Mouse (Mus musculus) kidney, postnatal 10 days (tissue): Measurements from ENCODE around the gene Trim75.
A peak's percentile ranks its signal among the peaks of the same experiment; 100 is the strongest.
"Not testable (repeated sequence)": the region's sequence is repeated elsewhere in the genome, so short reads cannot be mapped to it uniquely, and the experiment has no call there.

Experiments used
- DNase-seq: peaks from one replicate; pipeline ENCODE4 v3.0.0; 2021; ENCODE audit warnings: mixed read lengths

Trim75 gene

DNA sequence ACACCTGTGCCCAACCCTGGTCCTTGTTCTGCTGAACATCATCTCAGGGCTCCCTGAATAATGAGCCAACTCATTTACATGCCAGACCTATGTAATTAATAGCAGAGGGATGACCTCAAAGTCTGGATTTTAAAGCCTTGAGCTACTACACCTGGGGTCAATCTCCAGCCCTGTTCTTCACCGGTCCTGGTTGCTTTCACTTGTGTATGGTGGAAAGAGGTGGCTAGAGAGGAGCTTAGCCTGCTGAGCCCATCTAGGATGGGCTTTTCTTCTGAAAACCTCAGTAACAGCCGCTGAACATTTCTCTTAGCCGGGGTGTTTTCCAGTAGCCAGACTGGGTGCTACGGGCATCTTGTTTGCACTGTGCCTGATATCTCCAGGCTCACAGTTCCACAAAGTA is at the start of gene Trim75:
Trim75 (minus strand) TSS at position 101 of the 400 bp plus-strand sequence.
- DNase-seq: no peak

DNA sequence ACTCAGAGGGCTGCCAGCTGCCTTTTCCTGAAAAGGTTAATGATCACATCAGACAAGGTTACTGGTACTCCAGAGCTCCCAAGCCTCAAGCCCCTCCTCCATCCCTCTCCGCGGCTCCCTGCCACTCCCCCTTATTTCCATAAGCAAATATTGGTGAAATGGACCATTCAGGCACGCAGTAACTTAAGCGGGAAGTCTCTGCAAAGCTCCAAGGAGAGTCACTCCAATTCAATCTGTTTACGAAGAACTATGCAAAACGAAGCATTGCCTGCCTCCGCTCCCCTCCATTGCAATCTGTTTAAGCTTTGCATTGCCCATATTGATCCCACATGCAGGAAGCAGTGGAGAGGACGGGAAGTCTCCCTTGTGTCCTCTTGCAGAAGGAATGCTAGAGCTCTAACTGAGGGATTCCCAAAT is 49.5 kb upstream of the Trim75 start, which contains the start of gene Apela:
Apela (minus strand) TSS at position 220 of the 417 bp plus-strand sequence.
- DNase-seq: peak; percentile 66

DNA sequence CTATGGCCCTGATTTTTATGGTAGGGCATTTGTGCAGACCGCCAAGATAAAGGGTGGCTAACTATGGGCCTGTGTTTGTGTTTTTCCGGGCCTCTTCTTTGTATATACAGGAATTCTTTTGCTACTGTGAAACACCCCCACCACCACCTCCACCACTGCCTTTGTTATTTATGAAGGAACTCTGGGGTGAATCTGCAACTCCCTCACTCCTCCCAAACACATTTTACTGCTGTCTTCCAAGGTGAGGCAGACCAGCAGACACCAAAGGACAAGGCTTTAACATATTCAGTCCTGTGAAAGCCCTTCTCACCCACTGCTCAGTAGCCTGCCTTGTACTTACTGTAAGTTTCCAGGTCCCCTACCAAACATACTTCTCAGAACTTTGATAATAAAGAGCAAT is 46.5 kb upstream of the Trim75 start:
- no peak for DNase-seq

DNA sequence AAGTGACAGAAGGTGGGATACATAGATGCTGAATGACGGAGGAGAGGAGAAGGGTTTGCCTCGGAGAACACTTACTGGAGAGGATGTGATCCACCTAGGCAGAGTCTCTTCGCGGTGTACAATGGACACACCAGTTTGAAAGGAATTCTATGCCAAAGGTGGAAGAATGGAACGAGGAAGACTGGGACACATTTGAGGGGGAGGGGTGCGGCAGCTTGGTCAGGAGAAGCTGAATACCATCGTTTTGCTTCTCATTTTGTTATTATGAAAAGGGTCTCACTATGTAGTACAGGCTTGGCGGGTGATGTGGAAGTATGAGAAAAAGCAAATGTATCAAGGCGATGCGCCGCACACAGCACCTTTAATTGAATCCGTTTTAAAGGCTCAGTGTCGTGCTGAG is 45.4 kb upstream of the Trim75 start:
- no peak for DNase-seq

DNA sequence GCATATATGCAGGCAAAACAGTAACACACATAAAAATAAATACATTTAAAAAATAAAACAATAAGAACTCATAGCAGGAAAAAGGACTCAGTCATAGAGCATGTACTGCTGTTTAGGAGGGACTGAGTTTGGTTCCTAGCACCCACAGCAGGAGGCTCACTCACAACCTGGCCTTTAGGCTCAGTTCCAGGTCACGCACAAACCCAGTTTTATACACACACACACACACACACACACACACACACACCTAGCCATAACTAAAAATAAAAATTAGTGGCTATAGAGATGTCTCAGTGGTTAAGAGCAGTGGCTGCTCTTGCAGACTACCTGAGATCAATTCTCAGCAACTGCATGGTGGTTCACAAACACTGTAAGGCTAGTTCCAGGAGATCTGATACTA is 44.5 kb upstream of the Trim75 start:
- no peak for DNase-seq

DNA sequence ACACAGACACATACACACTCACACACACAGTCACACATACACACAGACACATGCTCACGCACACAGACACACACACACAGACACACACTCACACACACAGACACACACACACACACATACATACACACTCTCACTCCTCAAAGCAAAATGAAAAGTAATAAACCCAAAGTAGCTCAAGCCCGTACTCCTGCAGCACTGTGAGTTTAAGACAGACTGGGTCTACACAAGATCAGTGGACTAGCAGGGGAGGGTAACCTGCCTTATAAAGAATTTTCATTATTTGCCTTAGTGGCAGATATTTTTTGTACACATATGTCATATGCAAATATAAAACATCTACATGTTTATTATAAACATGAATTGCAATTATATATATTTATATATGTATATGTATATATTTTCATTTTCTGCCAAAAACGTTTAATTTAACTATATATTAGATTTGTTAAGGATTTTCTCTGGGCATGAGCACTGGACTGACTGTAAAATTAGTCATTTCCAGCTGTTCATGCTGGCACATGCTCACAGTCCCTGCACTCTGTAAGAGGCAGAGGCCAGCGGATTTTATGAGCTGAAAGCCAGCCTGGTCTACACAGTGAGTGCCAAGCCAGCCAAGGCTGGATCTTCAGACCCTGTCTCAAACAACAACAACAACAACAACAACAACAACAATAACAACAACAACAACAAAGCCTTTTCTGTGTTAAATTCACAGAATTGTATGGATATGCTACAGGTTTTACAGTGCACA is 43.3 kb upstream of the Trim75 start:
- DNase-seq: no peak

DNA sequence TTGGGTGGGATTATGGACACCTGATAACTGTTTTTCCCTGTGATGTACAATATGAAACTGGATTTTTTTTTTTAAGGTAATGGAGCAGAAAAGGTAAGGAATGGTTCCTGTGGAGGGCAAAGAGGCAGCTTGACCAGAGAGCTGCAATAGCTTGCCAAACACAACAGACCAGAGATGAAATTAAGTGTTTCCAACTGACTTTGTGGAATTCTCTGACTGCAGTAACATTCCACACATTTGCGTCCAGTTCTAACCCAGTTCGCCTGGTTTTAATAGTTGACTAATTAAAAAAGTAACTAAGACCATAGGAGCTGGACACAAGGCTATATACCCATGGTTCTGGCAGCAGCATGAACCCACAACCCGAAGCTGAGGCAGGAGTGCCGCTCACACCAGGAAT is 42.1 kb upstream of the Trim75 start:
- DNase-seq: no peak

DNA sequence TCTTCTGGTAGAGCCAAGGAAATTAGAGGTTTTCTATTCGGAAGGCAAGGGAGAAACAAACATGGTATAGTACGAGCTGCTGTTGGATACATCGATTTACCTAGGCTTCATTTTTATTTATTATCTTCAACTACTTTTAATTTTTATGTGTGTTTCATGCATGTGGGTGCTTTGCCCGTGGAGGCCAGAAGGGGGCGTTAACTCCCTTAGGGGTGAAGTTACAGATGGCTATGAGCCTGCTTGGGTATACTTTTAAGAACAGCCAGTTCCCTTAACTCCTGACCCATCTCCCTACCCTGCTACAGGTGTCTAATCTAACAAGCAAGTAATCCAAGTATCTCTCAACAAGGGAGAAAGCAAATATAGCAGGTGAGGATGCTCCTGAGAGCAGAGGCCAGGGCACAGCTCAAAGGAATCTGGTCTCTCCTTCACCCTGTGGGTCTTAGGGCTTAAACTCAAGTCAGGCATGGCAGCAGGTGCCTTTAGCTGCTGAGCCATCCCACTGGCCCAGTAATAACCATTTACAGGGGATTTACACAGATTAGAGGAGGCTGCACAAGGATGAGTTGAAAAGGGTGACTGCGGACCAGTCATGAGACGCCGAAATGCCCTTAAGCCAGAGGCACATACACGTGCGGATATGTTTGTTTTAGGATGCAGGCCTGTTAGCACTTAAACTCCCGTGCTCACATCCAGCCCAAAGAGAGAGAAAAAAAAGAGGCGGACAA is 41.5 kb upstream of the Trim75 start:
- no peak for DNase-seq

DNA sequence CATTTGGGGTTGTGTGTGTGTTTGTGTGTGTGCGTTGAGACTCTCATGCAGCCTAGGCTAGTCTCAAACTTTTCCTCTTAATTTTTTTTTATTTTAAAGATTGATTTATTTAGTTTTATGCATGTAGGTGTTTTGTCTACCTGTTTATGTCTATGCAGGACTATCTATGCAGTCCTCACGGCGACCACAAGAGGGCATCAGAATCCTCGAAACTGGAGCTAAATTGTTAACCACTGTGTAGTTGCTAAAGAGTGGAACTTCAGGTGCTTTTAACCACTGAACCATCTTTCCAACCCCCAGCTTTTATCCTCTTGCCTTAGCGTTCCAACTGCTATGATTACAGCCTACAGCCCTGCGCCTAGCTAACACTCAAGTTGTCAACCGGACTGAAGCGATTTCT is 34.9 kb upstream of the Trim75 start:
- peak; percentile 83 for DNase-seq

DNA sequence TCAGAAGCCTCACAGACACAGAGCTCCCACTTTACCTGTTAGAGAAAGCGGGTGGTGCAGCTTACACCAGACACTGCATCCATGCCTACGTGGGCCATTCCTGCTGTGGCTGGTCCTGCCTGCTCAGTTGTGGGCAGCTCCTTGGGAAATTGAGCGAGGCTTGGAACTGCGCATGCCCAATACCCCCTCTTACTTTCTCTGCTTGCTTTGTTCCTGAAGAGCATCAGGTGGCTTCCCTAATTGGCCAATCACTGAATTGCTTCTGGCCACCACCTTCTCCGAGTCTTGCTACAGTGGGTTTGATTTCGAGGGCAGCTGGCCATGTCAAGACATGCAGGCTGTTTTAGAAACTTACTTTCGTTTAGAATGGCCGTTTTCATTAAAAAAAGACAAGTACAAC is 30.8 kb upstream of the Trim75 start, which contains the start of the genes Trim61 and Trim60:
Trim61 (minus strand) TSS at position 101 of the 400 bp plus-strand sequence.
Trim60 (minus strand) TSS at position 162 of the 400 bp plus-strand sequence.
- no peak for DNase-seq

DNA sequence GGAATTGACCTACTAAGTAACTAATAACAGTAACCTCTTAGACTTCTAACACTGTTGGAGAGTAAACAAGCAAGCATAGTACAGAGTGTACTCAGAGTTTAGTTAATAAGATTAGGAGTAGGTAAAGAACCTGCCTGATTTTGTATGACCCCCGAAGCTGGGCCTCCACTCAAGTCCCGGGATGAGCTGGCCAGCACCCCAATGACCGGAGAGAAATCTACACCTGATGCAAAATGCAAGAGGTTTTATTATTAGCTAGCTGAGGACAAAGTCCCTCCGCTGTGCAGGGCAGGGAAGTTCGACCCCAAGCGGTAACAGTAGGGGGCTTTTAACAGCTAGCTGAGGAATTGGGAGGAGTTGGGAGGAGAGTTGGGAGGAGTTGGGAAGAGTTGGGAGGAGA is 20.0 kb upstream of the Trim75 start:
- DNase-seq: not testable (repeated sequence)

DNA sequence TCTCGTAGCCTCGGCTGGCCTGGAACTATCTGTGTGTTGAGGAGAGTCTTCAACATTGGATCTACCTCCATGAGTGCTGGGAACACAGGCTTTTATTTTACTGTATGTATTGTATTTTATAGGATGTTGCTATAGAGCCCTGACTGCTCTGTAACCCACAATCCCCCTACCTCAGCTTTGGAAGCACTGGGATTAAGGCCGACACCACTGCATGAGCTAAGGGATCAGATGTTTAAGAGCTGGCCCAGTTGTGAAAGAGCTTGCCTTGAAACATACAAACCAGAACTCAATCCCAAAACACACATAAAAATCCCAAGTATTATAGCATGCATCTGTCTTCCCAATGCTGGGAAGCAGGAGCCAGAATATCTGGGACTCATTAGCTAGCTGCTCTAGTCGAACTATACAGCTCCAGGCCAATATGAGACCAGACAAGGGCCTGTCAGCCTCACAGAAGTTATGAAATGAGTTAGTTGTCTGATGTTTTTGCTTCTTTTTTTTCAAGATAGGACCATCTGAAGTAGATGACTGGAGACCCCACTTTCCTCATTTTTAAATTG is 11.3 kb upstream of the Trim75 start:
- DNase-seq: no peak

DNA sequence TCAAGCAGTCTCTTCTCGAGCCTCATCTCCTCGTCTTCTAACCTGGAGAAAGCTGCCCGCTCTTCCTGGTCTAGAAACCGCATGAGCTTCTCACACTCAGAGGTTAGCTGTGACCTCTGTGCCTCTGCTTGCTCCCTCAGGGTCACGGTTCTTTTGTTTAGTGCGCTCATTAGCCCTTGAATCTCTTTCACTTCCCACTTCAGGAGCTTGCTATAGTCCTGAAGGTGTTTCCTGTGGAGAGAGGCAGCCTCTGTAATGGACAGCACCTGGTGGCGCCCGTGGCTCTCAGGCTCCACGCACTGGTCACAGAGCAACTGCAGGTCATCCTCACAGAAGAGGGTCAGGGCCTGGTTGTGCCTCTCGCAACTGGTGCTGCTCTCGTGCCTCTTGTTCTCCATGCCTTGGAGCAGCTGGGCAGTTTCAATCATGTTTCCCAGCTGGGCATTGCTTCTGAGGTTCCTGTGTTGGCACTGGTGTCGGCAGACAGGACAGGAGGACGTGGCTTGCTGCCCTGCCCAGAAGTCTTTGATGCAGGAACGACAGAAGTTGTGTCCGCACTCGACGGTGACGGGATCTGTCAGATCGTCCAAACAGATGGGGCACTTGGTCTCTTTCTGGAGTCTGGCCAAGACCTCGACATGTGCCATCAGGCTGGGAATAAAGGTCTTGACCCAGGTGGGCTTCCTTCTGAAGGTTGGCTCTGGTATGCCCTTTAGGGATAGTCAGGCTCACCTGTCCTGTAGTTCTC is 4.3 kb downstream of the Trim75 start:
- DNase-seq: no peak

DNA sequence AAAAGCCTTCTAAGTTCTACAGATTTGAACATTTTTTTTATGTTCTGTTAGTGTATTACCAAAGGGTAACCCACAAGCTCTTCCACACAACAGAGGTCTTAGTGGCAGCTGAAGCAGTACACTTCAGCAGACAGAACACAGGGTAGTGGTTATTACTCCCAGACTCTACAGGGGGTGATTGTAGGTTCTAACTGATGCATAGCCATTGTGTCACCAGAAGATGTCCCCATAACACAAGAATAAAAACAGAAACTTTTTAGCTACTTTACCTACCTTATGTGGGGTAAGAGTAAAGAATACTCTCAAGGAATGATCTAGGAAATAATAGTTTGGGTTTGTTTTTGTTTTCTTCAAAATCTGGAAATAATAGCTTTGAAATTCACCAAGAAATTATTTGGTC is 24.8 kb downstream of the Trim75 start:
- no peak for DNase-seq

DNA sequence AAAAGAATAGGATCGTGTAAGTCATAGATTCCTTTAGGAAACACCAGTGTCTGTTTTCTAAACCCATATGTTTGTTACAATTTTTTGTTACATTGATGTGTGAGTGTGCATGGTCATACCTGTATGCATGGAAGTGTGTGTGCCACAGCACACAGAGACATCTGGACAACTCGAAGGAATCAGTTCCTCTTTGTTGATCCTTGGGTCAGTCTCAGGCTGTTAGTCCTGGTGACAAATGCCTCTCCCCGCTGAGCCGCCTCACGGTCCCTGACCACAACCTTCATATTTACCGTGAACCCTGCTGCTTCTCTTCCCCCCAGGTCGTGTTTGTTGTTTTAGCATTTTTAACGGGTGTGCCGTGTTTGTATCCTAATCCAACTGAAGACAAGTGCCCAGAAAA is 28.6 kb downstream of the Trim75 start:
- no peak for DNase-seq

DNA sequence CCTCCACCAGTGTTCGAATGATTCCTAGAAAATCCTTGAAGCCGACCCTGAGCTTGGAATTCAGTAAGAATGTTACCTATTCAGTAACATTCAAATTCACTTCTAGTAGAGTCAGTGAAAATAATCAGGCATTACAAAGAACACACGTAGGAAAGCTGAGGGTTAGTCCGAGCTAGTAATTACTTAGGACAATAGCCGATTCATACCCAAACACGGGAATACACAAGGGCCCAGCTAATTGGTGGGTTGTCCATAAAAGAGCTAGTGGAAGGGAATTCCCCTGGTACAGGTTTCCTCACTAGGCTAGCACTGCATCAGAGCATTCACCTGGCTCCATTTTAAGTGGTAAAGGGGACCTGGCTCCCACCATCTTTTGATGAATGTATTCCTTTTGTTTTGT is 35.5 kb downstream of the Trim75 start:
- no peak for DNase-seq

DNA sequence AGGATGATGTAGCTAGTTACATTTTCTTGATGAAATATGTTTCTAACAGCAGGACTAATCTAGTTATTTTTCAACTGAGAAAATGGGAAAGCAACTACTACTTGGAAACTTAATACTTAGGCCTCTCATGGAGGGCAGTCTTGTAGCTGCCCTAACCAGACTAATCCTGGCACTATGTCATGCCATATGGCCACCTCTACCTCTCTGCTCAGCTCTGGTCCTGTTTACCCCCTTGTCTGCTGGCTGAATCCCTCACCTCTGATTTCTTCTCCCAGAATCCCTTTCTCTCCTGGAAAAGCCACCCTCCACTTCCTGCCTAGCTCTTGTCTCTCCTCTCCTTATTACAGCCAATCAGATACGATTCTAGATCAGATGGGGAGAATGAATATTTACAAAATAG is 39.3 kb downstream of the Trim75 start:
- no peak for DNase-seq

DNA sequence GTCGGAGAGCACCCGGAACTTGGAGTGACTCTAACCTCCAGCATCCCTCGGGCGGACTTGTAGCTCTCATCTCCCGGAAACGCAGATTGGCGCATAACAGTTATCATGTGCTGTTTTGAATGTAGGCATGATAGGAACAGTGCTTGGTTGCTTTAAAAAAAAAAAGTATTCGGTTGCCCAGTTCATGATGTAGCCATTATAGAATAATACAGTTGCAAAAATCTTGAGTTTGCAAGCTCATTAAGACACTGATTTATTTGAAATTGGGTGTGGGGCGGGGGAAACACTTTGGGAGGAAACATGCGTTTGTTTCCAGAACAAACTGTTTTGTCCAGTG is 40.0 kb downstream of the Trim75 start:
- no peak for DNase-seq

DNA sequence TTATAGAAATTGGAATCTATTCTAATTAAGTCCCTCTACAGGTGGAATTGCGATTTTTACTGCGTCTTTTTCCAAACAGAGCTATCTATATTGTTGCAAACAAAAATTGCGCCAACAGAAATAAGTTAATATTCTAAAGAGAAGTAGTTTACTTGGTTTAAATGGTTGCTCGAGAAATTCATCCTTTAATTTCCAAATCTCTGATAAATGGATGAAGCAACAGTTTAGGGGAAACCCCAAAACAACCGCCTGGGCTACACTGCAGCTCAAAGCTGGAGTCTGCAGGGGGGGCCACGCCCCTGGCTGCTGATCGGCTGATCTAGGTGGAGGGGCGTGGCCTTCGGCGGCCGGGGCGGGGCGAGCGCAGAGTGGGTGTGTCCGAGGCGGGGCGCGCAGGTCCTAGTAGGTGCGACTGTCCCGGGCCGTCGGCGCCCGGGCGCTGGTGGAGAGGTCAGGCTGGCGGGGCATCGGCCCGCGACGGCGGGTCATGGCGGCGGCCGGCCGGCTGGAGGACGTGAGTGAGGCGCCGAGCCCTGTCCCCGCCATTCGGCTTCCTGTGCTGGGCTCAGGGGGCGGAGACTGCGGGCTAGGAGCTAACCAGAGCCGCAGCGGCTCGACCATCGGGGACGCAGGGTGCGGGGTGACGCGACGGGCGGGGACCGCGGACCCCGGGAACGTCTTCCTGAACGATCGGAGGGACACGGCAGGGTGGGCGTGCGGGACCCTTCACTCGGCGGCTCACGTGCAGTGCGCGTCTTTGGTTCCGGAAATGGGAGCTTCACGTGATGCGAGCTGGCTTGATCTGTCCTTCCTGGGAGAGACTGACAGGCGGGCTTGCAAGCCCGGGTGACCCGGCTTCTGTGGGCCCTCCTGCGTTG is 40.6 kb downstream of the Trim75 start, which contains the start of gene Tmem192:
Tmem192 (plus strand) TSS at position 366 of the 878 bp plus-strand sequence.
- peak; percentile 97 for DNase-seq

DNA sequence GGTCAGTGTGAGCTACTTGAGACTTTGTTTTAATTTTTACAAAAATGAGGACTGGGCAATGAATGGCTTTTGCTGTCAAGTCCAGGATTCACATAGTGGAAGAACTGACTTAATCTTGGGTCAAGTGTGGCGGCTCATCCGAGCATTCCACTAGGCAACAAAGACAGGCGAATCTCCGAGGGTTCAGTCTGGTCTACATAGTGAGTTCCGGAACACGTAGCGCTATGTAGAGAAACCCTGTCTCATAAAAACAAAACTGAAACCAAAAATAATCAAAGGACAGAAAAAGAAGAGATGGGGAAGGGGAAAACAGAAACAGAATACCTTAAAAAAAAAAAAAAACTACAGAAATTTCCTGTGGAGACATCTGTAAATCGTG is 41.2 kb downstream of the Trim75 start:
- DNase-seq: no peak

DNA sequence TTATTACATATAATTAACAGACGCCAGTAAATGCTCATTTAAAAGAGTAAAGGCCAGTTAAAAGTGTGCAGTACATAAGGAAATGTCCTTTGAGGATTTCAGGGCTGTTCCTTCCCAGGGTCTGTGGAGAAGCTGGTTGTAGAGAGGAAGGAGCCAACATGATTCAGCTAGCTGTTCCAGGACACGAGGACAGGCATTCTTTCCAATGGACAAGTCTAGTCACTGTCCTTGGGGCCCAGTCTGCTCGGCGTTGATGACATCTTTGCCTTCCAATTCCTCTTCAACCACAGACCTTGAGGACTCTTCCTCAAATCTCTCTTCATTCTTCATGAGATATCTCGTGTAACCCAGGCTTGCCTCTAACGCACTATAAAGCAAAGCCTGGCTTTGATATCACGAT is 42.0 kb downstream of the Trim75 start:
- DNase-seq: no peak

DNA sequence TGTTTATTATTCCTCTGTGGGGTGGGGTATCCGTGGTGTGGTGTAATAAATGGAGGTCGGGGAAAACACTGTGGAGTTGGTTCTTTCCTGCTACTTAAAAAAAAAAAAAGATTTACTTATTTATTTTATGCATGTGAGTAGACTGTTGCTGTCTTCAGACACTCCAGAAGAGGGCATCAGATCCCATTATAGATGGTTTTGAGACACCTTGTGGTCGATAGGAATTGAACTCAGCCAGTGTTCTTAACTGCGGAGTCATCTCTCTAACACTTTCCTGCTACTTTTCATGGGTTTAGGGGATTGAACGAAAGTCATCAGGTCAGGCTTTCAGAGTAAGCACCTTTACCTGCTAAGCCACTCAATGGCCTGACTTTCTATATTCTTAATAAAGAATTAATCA is 42.8 kb downstream of the Trim75 start:
- no peak for DNase-seq
